Mouse (Mus musculus) liver (tissue): Measurements from ENCODE around the gene Man2a1.

Source experiments
- DNase-seq: peaks from one replicate; pipeline ENCODE4 v3.0.0-alpha.2; 2020; ENCODE audit warnings: mixed read lengths

The Man2a1 gene

DNA sequence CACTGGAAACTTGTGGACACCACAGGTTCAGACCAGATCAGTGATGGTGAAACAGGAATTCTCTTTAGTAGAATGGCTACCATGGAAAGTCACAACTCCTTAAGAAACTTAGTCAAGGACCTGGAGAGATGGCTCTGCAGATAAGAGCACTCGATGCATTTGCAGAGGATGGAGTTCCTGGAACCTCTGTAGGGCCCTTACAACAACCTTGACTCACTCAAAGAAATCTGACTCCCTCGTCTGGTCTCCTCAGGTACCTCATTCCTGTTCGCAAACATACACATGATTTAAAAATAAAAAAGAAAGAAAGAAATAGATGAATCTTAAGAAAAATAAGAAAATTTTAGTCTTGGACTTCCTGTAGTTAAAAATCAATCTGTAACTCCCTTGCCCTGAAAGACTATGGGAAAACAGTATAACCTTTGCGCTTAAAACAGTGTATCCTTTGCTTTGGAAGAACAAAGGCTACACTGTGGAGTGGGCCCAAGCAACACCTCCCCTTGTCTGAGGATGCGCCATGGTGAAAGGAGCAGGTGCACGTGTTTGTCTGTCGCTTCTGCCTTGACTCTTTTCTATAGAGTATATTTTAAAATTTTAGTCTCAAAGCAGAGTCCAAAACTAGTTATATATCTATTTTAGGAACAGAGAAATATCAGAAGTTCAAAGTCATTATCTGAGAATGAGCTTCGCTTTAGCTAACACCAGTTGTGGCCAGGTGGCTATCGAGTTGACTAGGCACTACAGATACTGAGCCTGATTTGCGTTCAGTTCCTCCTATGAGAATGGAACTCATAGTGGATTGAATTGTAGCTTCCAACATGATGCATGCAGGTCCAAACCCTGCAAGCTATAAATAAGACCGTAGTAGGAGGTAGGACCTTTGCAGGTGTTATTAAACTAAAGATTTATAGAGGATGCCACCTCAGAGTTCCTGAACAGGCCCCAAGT, 163.9 kb downstream of the Man2a1 start:
- no peak for DNase-seq

DNA sequence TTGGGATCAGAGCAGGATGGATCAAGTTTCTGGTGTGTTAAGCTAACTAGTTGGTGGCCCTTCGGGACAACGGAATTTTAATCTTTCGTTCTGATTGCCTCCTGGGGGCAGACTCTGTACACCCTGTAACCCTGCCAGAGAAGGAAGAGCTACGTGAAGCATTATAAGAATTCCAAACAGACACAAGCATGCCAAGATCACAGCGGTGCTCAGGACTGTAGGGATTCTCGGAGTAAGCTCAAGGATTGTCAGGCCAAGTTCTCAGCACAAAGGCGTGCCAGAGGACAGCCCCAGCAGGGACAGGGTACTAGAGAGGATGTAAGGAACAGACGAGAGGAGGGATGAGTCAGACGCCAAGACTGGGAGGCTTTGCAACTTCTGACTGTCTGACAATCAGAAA, 164.8 kb downstream of the Man2a1 start:
- DNase-seq = no peak

DNA sequence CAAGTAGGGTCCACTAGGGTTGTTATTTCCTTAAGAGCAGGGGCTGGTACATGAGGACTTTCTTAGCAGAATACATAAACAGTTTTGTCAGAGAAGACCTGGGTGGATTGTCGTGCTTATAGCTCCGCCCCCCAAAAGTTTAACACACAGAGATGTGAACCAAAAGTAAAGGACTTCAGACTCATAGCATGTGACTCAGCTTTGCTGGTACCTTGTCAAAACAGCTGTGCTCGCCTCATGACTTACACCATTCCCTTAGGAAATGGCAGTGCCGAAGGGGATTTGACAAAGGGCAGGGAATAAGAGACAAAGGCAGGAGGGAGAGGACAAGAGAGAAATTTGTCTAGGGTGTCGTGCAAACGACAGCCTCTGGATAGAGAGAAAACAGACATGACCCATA, 166.0 kb downstream of the Man2a1 start:
- DNase-seq = no peak

DNA sequence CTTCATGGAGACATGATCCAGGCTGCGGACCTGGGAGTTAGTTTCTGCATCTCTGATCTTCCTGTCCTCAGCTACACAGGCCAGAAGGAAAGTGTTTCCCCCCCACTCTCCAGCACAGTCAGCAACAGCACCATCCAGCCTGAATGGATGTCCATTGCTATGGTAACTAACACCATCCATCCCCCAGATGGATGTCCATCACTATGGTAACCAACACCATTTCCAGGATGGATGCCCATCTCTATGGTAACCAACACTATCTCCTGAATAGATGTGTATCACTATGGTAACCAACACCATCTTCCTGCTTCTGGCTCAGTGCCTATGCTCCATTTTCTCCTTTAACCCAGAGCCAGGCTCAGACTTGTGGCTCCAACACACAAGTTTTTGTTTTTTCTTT, 169.7 kb downstream of the Man2a1 start:
- DNase-seq = no peak

DNA sequence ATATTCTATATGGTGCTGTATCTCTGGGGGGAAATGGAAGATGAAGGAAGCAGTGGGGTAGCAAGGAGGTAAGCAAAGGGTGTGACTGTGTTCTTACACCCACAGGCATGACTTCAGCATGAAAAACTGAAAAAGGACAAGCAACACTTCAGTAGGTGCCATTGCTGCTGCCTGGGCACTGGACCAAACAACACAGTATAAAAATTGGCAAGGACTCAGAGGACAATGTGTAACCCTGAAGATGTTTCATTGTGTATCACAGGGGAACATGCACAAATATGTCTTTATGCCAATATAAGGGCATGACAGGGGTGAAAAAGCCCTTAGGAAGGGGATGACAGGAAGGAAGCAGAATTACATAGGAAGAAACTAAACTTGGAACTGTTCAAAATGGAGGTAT, 172.1 kb downstream of the Man2a1 start:
- DNase-seq = no peak

DNA sequence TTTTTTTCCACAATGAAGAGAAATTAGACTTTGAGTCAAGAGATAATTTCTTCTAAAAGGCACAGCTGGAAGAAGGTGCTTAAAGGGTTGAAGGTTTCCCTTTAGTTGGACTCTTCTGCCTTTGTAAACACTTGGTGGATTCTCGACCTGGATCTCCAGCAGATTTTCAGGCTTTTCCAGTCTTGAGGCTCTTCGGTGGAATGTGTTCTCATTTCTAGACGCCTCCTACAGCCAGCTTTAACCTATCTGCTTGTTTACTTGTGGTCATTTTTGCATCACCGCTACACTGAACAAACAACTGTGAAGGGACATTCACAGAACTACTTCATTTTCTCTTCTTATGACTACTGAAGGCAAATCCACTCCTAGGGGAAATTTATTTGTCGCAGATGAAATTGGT, 173.7 kb downstream of the Man2a1 start:
- no peak for DNase-seq

DNA sequence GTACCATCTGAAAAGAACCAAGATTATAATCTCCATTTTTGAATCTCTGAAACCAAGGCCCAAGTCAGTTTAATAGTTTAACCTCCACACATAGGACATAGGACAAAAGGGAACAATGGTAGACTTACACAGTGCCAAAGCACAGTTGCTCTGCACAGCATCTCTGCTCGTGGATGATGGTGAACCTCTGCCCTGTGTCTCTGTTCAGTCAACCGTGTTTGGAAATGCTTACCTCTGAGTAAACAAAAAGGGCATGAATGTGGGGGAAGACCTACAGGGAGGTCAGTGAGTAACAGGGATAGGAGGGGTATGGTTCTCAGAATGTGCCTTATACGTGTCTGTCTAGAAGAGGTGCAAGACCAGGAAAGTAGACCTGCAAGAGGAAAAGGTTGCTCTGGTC, 177.8 kb downstream of the Man2a1 start:
- DNase-seq = no peak

DNA sequence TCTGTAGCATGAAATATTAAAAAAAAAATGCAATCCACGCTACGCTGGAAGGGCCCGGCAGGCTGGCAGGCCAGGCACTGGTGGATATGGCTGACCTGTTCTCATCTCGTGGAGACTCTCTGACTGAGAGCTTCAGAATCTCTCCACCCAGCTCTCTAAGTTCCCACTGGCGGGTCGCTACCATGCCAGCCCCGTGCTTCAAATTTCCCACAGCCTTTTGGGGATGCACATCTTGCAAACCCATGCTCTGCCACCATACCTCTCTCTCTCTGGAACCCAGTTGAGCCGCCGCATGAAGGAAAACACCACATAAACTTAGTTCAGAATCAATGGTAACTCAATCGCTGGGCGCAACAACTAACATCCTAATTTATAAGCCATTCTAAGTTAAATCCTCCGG, 178.2 kb downstream of the Man2a1 start:
- DNase-seq = no peak

DNA sequence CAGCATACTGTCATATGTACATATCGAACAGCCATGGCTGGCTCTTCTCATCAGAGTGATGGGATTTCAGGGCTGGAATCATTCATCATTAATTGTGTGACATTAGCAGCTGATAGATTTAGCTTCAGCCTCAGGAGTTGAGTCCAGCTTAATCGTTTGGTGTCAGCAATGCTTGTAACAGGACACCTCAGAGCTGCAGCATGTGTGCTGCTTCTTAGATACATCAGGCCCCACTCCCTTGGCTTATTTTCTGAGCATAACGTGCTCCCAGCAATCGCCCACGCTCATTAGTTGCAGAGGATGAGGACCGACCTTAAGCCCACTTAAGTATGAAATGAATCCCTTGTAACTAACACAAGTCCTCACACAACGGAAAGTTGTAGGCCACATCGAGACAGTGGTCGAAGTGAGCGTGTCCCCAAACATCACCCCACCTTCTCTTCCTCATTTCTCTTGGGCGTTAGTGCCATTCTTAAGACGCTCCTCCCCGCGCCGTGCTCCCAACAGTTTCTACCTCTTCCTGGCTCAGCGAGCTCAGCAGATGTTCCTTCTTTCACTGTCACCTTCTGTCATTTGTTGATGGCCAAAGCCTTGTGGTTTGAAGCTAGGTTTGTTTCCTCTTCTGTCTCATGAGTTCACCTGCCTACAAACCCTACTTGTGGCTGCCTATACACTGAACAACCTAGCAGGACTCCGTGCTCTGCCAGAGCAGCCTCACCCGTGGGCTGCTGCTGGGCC, 180.4 kb downstream of the Man2a1 start:
- no peak for DNase-seq

DNA sequence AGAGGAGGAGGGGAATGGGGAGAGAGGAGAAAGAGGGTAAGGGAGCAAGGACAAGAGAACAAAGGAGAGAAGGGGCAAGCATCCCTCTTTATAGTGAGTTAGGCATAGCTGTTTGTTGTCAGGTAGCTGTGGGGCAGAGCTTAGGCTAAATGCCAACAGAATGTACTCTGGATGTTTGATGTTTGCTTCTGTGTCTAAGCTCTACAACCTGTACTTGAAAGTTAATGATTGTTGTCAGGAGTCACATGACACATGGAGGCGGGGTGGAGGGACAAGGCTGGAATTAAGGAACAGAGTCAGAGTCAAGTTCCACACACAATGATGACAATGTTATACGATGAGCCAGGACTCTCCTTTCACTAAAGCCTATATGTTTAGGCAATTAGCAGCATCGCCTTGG, 181.8 kb downstream of the Man2a1 start:
- no peak for DNase-seq

DNA sequence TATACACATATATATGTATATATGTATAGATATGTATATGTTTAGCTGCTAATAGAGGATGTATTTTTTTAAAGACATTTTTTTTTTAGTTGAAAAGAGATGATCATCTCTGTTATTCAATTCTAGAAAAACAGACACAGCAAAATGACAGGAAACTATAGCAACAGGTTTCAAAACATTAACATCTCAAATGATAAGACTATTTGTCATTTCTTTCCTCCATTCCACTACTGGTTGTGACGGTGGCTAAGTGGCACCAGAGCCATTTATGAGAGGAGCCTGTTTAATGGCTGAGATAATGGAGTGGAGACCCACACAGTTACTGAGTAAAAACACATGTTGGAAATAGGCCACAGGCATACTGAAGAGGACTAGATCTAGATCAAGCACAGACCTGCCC, 185.4 kb downstream of the Man2a1 start:
- no peak for DNase-seq

DNA sequence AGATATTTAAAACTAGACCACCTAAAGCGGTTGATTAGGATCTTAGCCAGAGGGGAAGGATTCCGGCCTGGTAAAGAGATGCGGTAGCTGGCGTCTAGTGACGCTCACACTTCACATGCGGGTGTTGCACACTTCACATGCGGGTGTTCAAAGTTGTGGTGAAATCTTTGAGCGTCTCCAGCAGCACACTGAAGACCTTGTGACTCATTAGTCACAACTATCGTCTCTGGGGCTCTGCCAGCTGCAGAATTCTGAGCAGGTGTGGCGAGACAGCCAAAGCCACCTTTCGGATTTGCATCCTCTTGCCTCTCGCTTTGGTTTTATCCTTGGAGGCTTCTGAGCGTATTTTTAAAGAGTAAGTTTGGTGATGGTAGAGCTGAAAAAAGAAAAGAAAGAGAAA, 187.8 kb downstream of the Man2a1 start:
- no peak for DNase-seq

DNA sequence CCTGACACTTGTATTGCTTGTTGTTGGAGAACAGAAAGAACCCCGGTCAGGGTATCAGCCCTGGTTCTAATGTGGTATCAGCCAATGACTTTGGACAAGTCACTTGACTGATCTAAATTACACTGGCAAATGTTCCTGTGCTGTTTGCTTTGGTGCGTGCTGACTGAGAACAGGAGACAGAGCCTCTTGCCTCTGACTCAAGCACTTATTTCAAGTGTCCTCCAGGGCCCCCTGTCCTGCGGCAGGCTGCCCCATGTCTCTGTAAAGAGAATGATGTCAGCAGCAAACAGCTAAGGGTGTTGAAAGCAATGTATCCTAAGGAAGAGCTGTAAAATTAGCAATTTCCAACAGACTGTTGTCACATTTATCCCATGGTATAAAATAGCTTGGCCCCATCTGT, 188.6 kb downstream of the Man2a1 start:
- no peak for DNase-seq

DNA sequence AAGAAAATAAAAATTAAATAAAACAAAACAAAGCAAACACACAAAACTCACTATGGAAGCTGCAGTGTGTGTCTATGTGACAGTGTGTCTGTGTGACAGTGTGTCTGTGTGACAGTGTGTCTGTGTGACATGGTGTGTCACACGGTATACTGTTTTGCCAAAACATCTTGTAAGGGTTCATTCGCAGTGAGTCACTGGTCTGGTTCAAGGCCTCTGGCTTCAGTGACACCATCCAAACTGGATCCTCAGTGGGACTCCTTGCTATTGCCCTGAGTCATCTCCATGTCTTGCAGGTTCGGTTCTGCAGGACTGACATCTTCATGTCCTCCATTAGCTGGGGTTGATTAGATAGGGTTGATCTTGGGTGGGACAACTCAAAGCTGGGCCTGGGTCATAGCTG, 191.5 kb downstream of the Man2a1 start:
- no peak for DNase-seq

DNA sequence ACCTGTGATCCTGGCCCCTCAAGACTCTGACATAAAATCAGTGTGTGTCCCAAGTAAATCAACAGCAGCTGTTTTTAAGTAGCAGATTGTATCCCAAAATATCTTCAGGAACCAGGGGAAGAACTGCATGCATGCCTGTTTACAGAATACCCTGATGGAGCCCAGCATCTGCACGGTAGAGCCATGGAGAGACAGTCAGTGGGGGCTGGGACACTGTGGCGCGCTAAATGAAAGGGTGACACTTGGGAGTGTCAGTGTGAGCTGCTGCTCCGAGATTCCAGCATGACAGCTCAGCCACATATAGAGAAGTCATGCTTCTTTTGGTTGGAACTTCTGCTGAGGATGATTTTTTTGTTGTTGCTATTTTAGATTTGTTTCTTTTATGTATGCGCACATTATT, 192.1 kb downstream of the Man2a1 start:
- no peak for DNase-seq

DNA sequence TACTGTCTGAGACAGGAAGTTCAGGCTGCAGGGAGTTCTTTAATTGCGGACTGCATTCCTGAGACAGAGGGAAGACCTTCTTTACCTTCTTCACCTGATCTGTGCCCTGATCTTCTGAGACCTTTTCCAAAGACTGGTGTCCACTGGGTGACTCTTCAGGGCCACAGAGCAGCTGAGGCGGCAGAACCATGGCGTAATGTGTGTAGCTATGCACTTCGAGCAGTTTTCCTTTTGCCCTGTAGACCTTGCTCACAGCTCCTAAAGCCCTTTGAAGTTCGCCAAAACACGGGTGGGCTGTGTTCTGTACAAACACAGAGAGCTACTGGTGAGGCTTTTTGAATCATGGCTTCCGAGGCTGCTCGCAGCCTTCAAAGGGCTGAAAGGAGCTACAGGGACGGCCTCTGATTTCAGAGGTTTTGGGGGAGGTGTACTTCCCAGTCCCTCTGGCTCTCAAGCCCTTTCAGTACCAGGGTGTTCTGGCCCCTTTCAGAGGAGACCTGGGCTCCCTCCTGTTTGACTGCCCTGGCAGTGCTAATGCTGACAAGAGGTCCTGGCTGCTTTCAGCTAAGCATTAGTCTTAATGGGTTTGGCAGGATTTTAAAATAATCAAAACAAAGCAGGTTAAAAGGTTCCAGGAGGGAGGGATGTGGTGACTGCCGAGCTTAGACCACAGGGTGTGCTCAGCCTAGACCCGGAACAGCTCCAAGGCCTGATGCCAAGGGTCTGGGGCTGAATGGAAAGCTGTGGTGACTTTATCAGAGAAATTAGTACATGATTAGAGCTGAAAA, 201.8 kb downstream of the Man2a1 start:
- DNase-seq = no peak

DNA sequence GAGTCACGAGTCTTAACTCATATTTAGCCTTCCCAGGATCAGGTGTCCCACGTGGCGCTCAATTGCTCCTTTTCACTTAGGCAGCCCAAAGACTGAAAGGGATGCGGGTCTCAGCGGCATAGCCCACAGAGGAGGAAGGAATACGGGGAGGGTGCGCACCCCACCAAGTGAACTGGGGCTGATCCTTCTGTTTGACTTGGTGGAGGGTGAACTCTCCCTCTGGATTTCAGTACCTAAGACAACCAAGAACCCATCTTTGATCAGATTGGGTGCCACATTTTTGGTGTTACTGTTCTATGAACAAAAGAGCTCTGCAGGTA, 202.4 kb downstream of the Man2a1 start:
- no peak for DNase-seq
